Mouse (Mus musculus) embryonic facial prominence, embryonic 14.5 days (tissue): ENCODE results near the gene Rhbdd3. TPM values are rescaled to one million over a fixed set of nuclear protein-coding genes. Genes with fewer than 3 reads are reported as not detected.

ENCODE experiments used
- ATAC-seq: fragments of 200-750 bp; cut with Nextera tagmentation; 2 replicates; pipeline ENCODE4 v1.8.0; 2017; ENCODE audit warnings: low read depth, moderate number of reproducible peaks, moderate TSS enrichment
- DNase-seq: peaks from one replicate; pipeline ENCODE4 v3.0.0-alpha.2; 2015; ENCODE audit warnings: low spot score
- H3K27ac ChIP-seq: fragments of 300-500 bp; sonication (generic); replicated peaks from 2 replicates; pipeline ENCODE4 v1.5.1; 2014; ENCODE audit warnings: low read depth, mild to moderate bottlenecking, low read length, moderate library complexity
- H3K27me3 ChIP-seq: fragments of 300-500 bp; sonication (generic); replicated peaks from 2 replicates; pipeline ENCODE4 v1.6.1; 2014; ENCODE audit warnings: low read length; ENCODE audit not compliant: control insufficient read depth, insufficient read depth
- H3K36me3 ChIP-seq: fragments of 300-500 bp; sonication (generic); 2 replicates; pipeline ENCODE4 v1.6.1; 2014; ENCODE audit warnings: low read length, mixed read lengths; ENCODE audit not compliant: control insufficient read depth, insufficient read depth
- H3K4me1 ChIP-seq: fragments of 300-500 bp; sonication (generic); 2 replicates; pipeline ENCODE4 v1.6.1; 2014; ENCODE audit warnings: antibody characterized with exemption, low read length; ENCODE audit not compliant: control insufficient read depth, insufficient read depth
- H3K4me2 ChIP-seq: fragments of 300-500 bp; sonication (generic); 2 replicates; pipeline ENCODE4 v1.6.1; 2014; ENCODE audit warnings: low read depth, mild to moderate bottlenecking, low read length, moderate library complexity, mixed read lengths
- H3K4me3 ChIP-seq: fragments of 300-500 bp; sonication (generic); 2 replicates; pipeline ENCODE4 v1.5.1; 2014; ENCODE audit warnings: low read depth, mild to moderate bottlenecking, low read length
- H3K9ac ChIP-seq: fragments of 300-500 bp; sonication (generic); 2 replicates; pipeline ENCODE4 v1.6.1; 2014; ENCODE audit warnings: low read depth, mild to moderate bottlenecking, low read length, moderate library complexity, mixed read lengths
- H3K9me3 ChIP-seq: fragments of 300-500 bp; sonication (generic); 2 replicates; pipeline ENCODE4 v1.6.1; 2016; ENCODE audit warnings: low read length; ENCODE audit not compliant: control insufficient read depth
- WGBS: fragments of 180-500 bp; shearing (Covaris S2); extraction: QIAGEN DNeasy Blood & Tissue Kit; methylation state at CpG from one replicate; pipeline ENCODE4 v1.1.7; 2014; 5-methylcytosine and 5-hydroxymethylcytosine counted together
- polyA plus RNA-seq: library from polyadenylated mRNA; unstranded; fragments of >200 nt; fragmentation: Nextera tagmentation; extraction: Ambion mirVana; gene quantifications from 2 replicates; pipeline ENCODE4 v1.2.1, GENCODE M21; 2014

The Rhbdd3 gene
- polyA plus RNA-seq, 1 experiment from 2014 or later: 21.8 TPM

- Histone ChIP-seq H3K27me3 (peaks cover 59% of the 10 kb centered on the region), H3K4me3 (no peak overlapping the region), H3K9ac (no peak overlapping the region), H3K9me3 (no peaks in the 10 kb centered on the region), H3K4me2 (peak overlapping the region; percentile 80; the same call in 1 of the 2 replicates), H3K4me1 (peaks cover 24% of the 10 kb centered on the region), H3K36me3 (peaks cover 13% of the 10 kb centered on the region), H3K27ac (no peak overlapping the region)
- no peak for ATAC-seq
- WGBS: 69% methylated on average over 12 of the region's 13 CpGs
- no peak for DNase-seq
Observed at GRCm38 (mm10) chr11:5062860-5063505, 35.7 kb upstream of the Rhbdd3 start.

- WGBS: 53% methylated on average over 31 of the region's 31 CpGs
- H3K9ac ChIP-seq: peak overlapping the region; percentile 78; the same call in 1 of the 2 replicates
- peak overlapping the region; percentile 96 for H3K4me2 ChIP-seq
- no peaks in the 10 kb centered on the region for H3K9me3 ChIP-seq
- H3K27me3 ChIP-seq: peaks cover 53% of the 10 kb centered on the region
- H3K27ac ChIP-seq: no peak overlapping the region
- ATAC-seq: no peak
- H3K4me1 ChIP-seq: peaks cover 21% of the 10 kb centered on the region
- peaks cover 20% of the 10 kb centered on the region for H3K36me3 ChIP-seq
- peak overlapping the region; percentile 82 for H3K4me3 ChIP-seq
- DNase-seq: no peak
Observed at GRCm38 (mm10) chr11:5063561-5064281, 35.0 kb upstream of the Rhbdd3 start.

DNA sequence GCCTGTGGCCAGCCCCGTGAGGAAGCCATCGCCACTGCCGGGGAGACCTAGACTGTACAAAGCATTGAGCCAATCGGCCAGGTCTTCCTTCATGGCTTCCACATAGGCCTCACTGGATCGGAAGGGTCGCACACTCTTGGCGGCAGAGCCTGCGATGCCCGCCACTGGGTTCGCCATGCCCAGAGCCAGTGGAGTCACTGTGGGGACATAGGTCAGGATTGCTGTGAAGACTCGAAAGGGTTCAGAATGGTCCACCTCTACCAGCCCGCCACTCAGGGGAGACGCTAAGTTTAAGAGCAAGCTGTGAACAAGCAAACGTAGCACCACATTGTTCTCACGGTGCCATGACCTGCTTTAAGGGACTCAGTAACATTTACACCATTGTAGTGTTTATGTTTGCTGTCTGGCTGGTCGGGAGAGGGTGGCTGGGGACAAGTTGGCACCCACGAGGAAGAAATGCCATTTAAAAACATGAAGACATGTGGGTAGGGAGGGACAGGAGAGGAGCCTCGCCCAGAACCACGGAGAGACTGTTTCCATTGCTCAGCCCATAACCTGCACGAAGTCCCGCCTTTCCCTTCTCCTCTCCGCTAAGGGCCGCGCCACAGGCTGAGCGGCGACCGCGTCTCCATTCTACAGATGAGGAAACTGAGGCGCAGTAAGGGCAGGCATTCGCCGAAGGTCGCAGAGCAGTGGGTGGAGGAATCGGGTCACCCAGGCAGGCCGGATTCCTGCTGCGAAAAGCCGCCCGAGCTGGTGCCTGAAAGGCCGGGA, 34.3 kb upstream of the Rhbdd3 start:
- 16% methylated on average over 22 of the region's 38 CpGs for WGBS
- peak overlapping the region; percentile 78 for H3K9ac ChIP-seq
- peak overlapping the region; percentile 96 for H3K4me2 ChIP-seq
- H3K27ac ChIP-seq: no peak overlapping the region; the same call in 1 of the 2 replicates
- H3K36me3 ChIP-seq: peaks cover 28% of the 10 kb centered on the region
- ATAC-seq (no peak), DNase-seq (no peak)
- H3K4me1 ChIP-seq: peaks cover 21% of the 10 kb centered on the region
- peak overlapping the region; percentile 82 for H3K4me3 ChIP-seq
- H3K27me3 ChIP-seq: peaks cover 45% of the 10 kb centered on the region
- no peaks in the 10 kb centered on the region for H3K9me3 ChIP-seq

DNA sequence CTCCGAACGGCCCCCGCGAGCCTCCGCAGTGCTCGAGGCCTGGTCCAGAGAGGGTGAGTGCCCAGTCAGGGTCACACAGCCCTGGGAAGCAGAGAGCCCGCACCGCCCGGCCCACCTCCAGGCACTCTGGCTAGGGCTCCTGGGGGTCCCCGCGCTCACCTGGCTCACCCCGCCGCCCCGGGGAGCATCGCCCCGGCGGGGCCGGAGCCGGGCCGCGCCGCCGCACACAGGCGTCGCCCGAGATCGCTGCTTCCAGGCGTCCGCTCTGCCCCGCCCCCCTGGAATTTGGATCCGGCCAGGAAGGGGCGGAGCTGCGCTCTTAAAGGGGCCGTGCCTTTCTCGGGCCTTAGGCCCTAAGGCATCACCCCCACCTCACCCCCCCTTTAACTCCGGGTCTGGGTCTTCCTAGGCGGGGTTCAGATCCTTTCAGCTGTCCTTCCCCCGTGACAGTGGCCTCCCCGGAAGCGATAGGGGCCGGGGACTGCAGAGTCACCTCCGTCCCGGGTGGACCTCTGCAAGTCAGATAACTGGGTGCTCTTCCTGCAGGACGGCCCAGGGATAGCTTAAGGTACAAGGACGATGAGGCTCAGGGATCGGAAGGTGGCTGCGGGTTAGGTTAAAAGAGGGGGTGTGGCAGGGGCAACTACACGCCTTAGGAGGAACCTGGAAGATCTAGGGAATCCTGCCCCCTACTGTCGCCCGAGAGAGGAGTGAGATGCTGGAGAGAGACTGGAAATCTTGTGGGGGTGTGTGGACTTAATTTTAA, 33.5 kb upstream of the Rhbdd3 start, which contains the start of gene Gas2l1:
Gene Gas2l1 (minus strand): TSS at position 272 of the 766 bp plus-strand sequence.
- Histone ChIP-seq H3K27me3 (peaks cover 38% of the 10 kb centered on the region), H3K9ac (peak within 1 kb of the TSS; percentile 78), H3K27ac (peak within 1 kb of the TSS; percentile 54), H3K4me1 (peaks cover 21% of the 10 kb centered on the region), H3K9me3 (no peaks in the 10 kb centered on the region), H3K36me3 (peaks cover 34% of the 10 kb centered on the region), H3K4me3 (peak within 1 kb of the TSS; percentile 82), H3K4me2 (peak within 1 kb of the TSS; percentile 96)
- peak; percentile 93 for DNase-seq
- ATAC-seq: peak; percentile 86
- WGBS: 1% methylated on average over 26 of the region's 50 CpGs

DNA sequence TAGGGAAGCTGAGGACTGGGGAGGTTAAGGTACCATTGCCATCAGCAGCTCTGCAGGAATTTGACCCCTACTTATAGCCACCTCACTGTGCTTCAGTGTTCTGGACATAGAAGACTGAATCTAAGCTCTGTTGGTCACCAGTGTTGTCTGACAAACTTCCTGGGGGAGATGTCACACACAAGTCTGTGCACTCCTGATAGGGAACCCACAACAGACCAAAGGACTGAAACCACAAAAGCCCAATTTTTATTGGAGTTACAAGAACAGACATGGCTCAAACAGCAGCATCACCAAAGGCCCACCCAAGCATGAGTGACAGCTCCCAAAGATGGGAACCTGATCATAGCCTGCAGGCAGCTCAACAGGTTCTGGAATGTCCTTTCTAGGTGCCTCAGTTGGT, 31.7 kb upstream of the Rhbdd3 start:
- Histone ChIP-seq H3K36me3 (peaks cover 43% of the 10 kb centered on the region), H3K4me1 (peaks cover 15% of the 10 kb centered on the region), H3K9ac (no peak overlapping the region), H3K4me3 (no peak overlapping the region), H3K27me3 (peaks cover 19% of the 10 kb centered on the region), H3K4me2 (no peak overlapping the region), H3K27ac (no peak overlapping the region), H3K9me3 (no peaks in the 10 kb centered on the region)
- DNase-seq (no peak), ATAC-seq (no peak)

GRCm38 (mm10) chr11:5068126-5068971, 30.4 kb upstream of the Rhbdd3 start:
- Histone ChIP-seq H3K27ac (no peak overlapping the region), H3K4me3 (no peak overlapping the region), H3K9me3 (no peaks in the 10 kb centered on the region), H3K36me3 (peaks cover 56% of the 10 kb centered on the region), H3K27me3 (peaks cover 6% of the 10 kb centered on the region), H3K4me2 (no peak overlapping the region), H3K9ac (no peak overlapping the region), H3K4me1 (peaks cover 15% of the 10 kb centered on the region)
- 86% methylated on average over 9 of the region's 9 CpGs for WGBS
- DNase-seq (no peak), ATAC-seq (no peak)

GRCm38 (mm10) chr11:5074882-5075281, 23.8 kb upstream of the Rhbdd3 start:
- WGBS: 71% methylated on average over 4 of the region's 4 CpGs
- Histone ChIP-seq H3K9ac (no peak overlapping the region), H3K4me1 (no peaks in the 10 kb centered on the region), H3K4me2 (no peak overlapping the region), H3K27ac (no peak overlapping the region), H3K9me3 (no peaks in the 10 kb centered on the region), H3K36me3 (peaks cover 86% of the 10 kb centered on the region), H3K4me3 (no peak overlapping the region), H3K27me3 (no peaks in the 10 kb centered on the region)
- ATAC-seq (0 out of 2 replicates have a peak, but pooled peaks have one; percentile 44), DNase-seq (no peak)
